Mouse (Mus musculus): ENCODE data around the gene Clmn. TPM values are rescaled to one million over a fixed set of nuclear protein-coding genes. Genes with fewer than 3 reads are reported as not detected.

The Clmn gene
- polyA plus RNA-seq, 1 experiment = not detected

DNA sequence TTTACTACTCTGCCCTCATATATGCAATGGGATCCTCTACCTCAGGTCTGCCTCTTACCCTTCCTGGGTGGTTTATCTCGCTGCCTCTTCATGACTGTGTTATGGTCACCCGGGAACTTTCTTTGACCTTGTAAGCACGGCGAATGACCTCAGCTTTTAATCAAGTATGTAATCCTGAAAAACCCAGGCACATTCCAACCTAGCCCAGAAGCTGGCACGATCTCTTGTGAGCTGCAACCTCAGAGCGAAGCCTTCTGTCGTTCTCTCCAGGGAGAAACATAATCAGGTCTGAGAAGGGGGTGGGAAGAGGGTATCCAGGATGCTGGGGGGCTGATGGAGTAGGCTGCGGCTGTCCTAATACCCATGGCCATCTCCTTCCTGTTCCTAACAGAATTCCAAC lies 45.8 kb downstream of the Clmn start:
- no peak for TF ChIP-seq CTCF (IDR thresholded peaks at IDR 0.05; ENCODE audit: insufficient read depth, low read depth, low read length)
- TF ChIP-seq POLR2A (IDR thresholded peaks at IDR 0.05; ENCODE audit: insufficient read depth, low read depth, low read length) = no peak
- 78% methylated on average over 8 of the region's 8 CpGs for WGBS
- no peak overlapping the region for H3K27ac ChIP-seq (ENCODE audit: insufficient read depth, low read depth, low read length)
- peaks cover 7% of the 10 kb centered on the region; the same call in 1 of the 2 replicates for H3K4me1 ChIP-seq (ENCODE audit: control insufficient read depth, insufficient read depth, low read length)
- no peak overlapping the region for H3K4me3 ChIP-seq (ENCODE audit: insufficient read depth, low read depth, low read length)

DNA sequence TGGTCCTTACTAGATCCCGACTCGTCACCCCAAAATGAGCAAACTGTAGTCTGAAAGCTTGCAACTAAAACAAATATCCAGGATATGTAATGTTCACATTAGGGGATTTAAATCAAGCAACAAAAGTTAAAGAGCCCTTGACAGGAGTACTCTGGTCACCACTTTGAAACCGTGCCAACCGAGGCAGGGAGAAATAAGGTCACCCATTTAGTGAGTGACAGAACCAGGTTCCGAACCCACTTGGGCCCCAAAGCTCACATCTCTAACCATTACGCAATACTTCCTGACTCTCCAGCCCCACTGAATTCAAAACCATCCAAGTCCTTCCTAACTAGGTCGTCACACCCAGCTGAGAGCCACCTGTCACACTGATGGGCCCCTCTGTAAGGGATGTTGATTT lies 46.8 kb downstream of the Clmn start:
- H3K4me3 ChIP-seq (ENCODE audit: insufficient read depth, low read depth, low read length) = no peak overlapping the region
- WGBS = 81% methylated on average over 7 of the region's 7 CpGs
- H3K27ac ChIP-seq (ENCODE audit: insufficient read depth, low read depth, low read length) = no peak overlapping the region
- H3K4me1 ChIP-seq (ENCODE audit: control insufficient read depth, insufficient read depth, low read length) = peaks cover 3% of the 10 kb centered on the region; the same call in 1 of the 2 replicates
- TF ChIP-seq POLR2A (IDR thresholded peaks at IDR 0.05; ENCODE audit: insufficient read depth, low read depth, low read length) (no peak), CTCF (IDR thresholded peaks at IDR 0.05; ENCODE audit: insufficient read depth, low read depth, low read length) (no peak)

DNA sequence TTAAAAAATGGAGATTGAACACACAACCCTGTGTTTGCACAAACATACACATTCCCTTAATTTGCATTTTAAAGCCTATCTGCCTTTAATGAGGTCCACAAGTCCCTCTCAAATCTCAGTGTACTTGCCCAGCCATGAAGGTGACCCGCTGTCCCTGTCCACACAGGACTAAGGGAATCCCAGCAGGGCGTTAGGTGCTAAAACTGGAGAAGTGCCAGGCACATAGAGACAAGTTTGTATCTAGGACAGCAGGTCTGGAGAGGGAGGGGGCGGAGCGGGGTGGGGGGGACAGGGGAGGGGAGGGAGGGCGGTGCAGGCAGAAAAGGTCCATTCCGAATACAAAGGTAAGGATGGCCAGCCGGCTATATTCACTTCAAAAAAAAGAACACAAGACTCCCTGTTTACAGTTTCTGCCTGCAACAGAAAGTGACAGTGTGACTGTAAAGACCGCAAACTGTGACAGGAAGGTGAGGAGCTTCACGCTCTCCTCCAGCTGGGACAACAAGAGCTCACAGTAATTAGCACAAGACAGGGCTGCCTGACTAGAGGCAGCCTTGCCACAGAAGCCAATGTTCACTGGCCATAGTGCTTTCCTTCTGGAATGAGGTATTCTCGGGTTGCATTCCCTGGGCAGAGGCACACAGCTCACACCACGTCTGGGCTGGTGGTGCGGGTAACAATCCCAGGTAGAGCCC lies 47.6 kb downstream of the Clmn start:
- TF ChIP-seq POLR2A (IDR thresholded peaks at IDR 0.05; ENCODE audit: insufficient read depth, low read depth, low read length) (no peak), CTCF (IDR thresholded peaks at IDR 0.05; ENCODE audit: insufficient read depth, low read depth, low read length) (no peak)
- 67% methylated on average over 11 of the region's 12 CpGs for WGBS
- Histone ChIP-seq H3K4me3 (ENCODE audit: insufficient read depth, low read depth, low read length) (no peak overlapping the region), H3K4me1 (ENCODE audit: control insufficient read depth, insufficient read depth, low read length) (peaks cover 3% of the 10 kb centered on the region; the same call in 1 of the 2 replicates), H3K27ac (ENCODE audit: insufficient read depth, low read depth, low read length) (no peak overlapping the region)

DNA sequence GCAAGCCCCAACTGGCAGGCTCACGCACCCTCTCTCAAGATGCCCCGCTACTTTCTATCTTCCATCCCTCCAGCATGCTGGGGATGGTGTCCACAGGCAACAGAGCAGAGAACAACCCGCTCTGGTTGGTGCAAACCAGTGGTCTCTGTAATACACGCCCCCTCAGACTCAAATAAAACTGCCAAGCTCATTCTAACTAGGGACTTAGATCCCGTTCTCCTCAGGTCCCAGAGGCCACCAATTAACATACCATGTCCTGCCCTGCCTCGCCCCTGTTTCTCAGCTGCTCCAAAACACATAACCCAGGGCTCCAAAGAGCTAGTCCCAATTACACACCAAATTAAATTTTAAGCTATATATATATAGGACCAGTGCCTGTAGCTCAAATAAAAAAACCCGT lies 50.6 kb downstream of the Clmn start:
- H3K27ac ChIP-seq (ENCODE audit: insufficient read depth, low read depth, low read length) = no peak overlapping the region
- peaks cover 3% of the 10 kb centered on the region; the same call in 1 of the 2 replicates for H3K4me1 ChIP-seq (ENCODE audit: control insufficient read depth, insufficient read depth, low read length)
- H3K4me3 ChIP-seq (ENCODE audit: insufficient read depth, low read depth, low read length) = no peak overlapping the region
- TF ChIP-seq POLR2A (IDR thresholded peaks at IDR 0.05; ENCODE audit: insufficient read depth, low read depth, low read length) = no peak
- TF ChIP-seq CTCF (IDR thresholded peaks at IDR 0.05; ENCODE audit: insufficient read depth, low read depth, low read length) = no peak
- 94% methylated on average over 7 of the region's 7 CpGs for WGBS

DNA sequence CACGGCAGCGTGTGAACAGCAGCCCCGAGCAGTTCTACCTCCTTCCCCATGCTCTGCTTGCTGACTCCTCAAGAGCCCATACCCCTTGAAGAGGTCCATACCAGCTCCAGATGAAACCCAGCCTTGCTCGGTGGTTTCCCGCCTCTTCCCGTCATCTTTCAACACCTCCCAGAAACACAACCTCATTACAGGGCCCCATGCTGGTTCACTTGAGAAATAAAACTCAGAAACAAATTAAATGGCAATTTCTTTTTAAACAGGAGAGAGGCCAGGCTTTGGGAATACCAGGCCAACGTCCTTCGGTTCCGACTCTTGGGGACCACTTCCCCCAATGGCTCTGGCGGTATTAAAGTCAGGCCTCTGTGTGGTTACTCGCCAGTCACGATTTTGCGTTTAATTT lies 51.1 kb downstream of the Clmn start:
- TF ChIP-seq POLR2A (IDR thresholded peaks at IDR 0.05; ENCODE audit: insufficient read depth, low read depth, low read length) = no peak
- TF ChIP-seq CTCF (IDR thresholded peaks at IDR 0.05; ENCODE audit: insufficient read depth, low read depth, low read length) = no peak
- no peak overlapping the region for H3K4me3 ChIP-seq (ENCODE audit: insufficient read depth, low read depth, low read length)
- peaks cover 3% of the 10 kb centered on the region; the same call in 1 of the 2 replicates for H3K4me1 ChIP-seq (ENCODE audit: control insufficient read depth, insufficient read depth, low read length)
- no peak overlapping the region for H3K27ac ChIP-seq (ENCODE audit: insufficient read depth, low read depth, low read length)
- WGBS = 86% methylated on average over 13 of the region's 13 CpGs

DNA sequence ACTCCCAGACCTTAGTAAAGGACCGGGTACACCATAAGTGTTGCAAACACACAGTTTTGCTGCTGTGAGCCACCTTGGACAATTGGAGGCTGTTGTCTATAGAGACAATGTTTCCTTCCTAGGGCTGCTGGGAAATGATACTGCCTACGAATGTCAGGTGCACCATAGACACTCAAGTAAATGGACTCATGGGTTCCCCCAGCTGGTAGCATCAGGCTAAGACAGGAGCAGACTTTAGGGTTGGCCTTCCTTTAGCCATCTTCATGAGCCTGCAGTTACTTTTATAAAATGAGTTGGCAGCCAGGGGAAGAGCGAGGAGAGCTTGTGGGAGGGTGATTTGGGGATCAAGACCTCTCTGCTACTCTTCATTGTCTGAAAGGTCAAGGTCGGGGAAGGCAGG lies 52.2 kb downstream of the Clmn start:
- TF ChIP-seq POLR2A (IDR thresholded peaks at IDR 0.05; ENCODE audit: insufficient read depth, low read depth, low read length) = no peak
- no peak for TF ChIP-seq CTCF (IDR thresholded peaks at IDR 0.05; ENCODE audit: insufficient read depth, low read depth, low read length)
- H3K4me1 ChIP-seq (ENCODE audit: control insufficient read depth, insufficient read depth, low read length) = peaks cover 3% of the 10 kb centered on the region; the same call in 1 of the 2 replicates
- no peak overlapping the region for H3K4me3 ChIP-seq (ENCODE audit: insufficient read depth, low read depth, low read length)
- H3K27ac ChIP-seq (ENCODE audit: insufficient read depth, low read depth, low read length) = no peak overlapping the region
- 86% methylated on average over 4 of the region's 4 CpGs for WGBS

DNA sequence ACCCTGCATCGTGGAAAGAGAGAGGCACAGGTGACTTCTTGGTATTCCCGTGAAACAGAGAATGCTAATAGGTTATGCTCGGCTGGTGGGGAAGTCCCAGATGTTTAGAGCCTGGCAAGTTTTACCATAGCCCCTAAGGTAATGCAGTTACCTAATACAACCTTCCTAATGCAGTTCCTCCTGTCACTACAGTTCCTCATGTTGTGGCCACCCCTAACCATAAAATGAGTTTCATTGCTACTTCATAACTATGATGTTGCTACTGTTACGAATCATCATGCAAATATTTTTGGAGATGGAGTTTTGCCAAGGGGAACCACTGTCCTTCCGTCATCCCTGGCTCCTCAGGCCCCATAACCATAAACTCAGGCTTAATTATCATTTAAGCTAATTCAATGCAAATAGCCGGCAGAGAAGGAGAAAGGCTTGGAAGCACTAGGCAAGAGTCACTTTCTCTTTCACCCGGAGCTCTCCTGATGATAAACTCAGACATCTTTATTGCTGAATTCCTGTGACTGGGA lies 53.9 kb downstream of the Clmn start:
- Histone ChIP-seq H3K4me3 (ENCODE audit: insufficient read depth, low read depth, low read length) (no peak overlapping the region), H3K27ac (ENCODE audit: insufficient read depth, low read depth, low read length) (no peak overlapping the region), H3K4me1 (ENCODE audit: control insufficient read depth, insufficient read depth, low read length) (no peaks in the 10 kb centered on the region)
- TF ChIP-seq POLR2A (IDR thresholded peaks at IDR 0.05; ENCODE audit: insufficient read depth, low read depth, low read length) (no peak), CTCF (IDR thresholded peaks at IDR 0.05; ENCODE audit: insufficient read depth, low read depth, low read length) (no peak)
- WGBS = 73% methylated on average over 7 of the region's 7 CpGs

DNA sequence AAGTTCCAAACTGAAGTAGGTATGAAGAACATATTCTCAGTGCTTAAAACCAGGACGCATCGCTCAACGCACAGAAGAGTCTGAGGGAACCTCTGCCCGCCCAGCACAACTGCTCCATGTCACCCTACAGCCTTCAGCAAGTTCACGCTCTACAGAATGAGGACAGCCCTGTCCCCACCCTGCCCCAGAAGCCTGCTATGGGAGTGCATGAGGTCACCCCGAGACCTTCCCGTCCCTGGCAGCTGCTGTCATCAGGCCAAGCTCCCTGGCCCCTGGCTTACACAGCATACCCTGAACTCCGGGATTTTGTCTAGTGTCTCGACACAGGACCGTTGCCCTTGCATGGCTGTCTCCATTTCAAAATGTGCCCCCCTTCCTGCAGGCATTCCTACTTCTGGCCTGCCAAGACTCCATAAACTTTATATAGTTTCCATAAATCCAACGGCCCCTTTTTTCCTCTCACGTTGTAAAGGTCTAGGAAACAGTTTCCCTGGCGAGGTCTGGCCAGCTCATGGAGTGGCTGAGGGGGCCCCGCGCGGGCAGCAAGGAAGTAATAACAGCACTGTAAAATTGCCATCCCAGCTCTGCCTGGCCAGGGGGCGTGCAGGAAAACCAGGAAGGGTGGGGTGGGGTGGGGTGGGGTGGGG lies 56.3 kb downstream of the Clmn start:
- WGBS = 84% methylated on average over 17 of the region's 17 CpGs
- Histone ChIP-seq H3K4me3 (ENCODE audit: insufficient read depth, low read depth, low read length) (no peak overlapping the region), H3K4me1 (ENCODE audit: control insufficient read depth, insufficient read depth, low read length) (no peaks in the 10 kb centered on the region), H3K27ac (ENCODE audit: insufficient read depth, low read depth, low read length) (no peak overlapping the region)
- TF ChIP-seq POLR2A (IDR thresholded peaks at IDR 0.05; ENCODE audit: insufficient read depth, low read depth, low read length) (no peak), CTCF (IDR thresholded peaks at IDR 0.05; ENCODE audit: insufficient read depth, low read depth, low read length) (no peak)

Data from olfactory bulb, adult 2 months (tissue).